Mouse (Mus musculus) embryo, embryonic 11.5 days (tissue): Measurements from ENCODE around the gene Rimbp3.
"Not testable (repeated sequence)": the region's sequence is repeated elsewhere in the genome, so short reads cannot be mapped to it uniquely, and the experiment has no call there.

ENCODE experiments used
- DNase-seq: peaks from one replicate; pipeline ENCODE4 v3.0.0-alpha.2; 2012; ENCODE audit warnings: low read depth, low spot score

The Rimbp3 gene

DNA sequence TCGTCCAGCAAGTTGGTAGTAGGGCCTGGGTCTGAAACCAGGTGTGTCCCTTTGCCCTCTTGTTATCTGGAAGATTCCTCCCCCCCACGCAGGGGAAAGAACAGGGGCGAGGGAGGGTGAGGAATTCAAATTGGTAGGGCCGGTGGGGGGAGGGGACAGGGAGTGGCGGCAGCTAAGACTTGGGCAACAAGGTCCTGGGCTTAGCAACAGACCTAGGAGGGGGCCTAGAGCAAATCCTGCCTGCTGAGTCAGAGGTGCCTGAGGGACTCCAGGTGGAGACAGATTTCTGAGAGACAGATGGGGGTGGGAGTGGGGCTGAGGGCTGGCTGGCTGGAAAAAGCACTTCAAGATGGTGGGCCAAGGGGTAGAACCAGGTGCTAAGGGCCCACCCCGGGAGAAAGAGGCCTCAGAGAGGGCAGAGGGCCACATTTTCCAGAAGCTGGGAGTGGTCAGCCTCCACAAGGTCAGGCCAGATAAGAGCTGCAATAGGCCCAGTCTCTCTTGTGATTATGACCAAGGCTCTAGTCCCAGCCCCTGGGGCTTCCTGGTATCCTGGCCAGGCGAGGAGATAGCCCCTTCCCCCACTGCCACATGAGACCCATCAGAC lies 11.8 kb downstream of the Rimbp3 start:
- no peak for DNase-seq

- peak; percentile 86 for DNase-seq
These were observed 13.8 kb downstream of the Rimbp3 start for GRCm38 (mm10) chr16:17222197-17222596.

DNA sequence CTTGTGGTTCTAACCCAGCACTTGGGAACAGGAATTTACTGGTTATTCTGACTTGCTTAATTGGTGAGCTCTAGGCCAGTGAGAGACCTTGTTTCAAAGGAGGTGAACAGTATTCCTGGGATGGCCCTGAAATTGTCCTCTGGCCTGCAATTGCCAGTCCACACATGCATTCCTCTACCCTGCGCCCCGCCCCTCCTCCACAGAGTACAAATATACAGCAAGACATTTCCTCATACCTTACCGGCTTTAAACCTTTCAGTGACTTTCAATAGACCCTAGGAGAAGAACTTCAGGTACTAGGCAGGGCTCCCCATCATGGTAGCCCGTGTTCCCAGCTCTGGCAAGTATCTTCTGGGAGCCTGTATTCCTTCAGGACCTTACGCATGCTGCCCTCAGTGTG lies 17.2 kb downstream of the Rimbp3 start:
- DNase-seq, result no peak

DNA sequence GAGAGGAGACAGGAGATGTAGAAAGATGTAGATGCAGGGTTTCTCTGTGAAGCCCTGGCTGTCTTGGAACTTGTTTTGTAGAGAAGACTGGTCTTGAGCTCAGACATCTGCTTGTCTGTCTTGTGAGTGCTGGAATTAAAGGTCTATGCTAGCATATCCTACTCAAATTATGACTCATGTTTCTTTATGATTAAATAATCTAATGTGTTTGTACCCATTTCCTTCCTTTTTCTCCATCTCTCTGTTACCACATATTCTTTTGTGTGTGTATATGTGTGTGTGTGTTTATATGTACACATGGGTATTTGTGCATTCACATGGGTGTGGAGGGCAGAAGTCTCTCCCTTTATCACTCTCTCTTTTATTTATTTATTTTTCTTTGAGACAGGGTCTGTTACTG lies 18.1 kb downstream of the Rimbp3 start:
- no peak for DNase-seq

DNA sequence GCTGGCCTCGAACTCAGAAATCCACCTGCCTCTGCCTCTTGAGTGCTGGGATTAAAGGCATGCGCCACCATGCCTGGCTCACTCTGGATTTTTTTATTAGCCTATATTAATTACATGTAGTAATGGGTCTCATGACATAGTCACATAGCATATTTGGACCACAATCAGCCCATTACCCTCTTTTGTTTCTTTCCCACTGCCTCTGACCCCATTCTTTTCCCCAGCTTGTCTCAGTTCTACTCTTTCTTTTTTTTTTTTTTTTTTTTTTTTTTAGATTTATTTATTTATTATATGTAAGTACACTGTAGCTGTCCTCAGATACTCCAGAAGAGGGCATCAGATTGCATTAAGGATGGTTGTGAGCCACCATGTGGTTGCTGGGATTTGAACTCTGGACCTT lies 23.1 kb downstream of the Rimbp3 start:
- DNase-seq, result not testable (repeated sequence)

- peak; percentile 96 for DNase-seq
These were observed 24.6 kb downstream of the Rimbp3 start, which contains the start of gene Hic2 for GRCm38 (mm10) chr16:17232794-17233701. Gene Hic2 (plus strand): TSS chr16:17233572.

DNA sequence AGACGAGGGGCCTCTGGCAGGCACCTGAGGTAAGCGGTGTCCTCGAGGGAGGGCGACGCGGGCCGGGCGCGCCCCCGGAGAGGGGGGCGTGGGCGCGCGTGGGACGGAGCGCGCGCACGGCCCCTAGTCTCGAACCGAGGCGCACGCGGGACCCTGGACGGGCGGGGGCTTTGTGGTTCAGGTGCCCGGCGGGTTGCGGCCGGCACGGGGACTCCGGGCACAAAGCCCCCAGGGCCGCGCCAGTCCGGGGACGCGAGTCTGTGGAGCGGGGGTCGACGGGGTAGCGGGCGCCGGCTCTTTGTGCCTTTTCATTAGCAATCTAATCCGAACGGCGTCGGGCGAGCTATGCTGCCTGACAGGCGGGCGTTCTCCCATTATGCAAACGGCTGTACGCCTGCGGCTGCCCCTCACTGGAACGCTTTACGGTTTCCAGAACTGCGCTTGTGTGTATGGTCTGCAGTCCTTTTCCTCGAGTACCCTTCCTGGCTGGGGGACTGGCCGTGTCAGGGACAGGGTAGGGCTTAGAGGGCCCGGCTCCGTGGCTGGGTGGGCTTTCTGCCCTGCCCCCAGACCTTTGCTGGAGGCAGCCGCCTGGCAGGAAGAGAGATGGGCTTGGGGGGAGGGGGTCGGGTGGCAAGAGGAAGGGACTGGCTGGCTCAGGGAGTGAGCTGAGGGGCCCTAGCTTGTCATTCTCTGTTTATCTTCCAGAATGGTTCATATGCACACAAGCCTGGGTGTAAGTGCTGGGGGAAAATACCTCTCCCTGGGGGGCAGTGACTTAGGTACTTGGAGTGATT lies 25.5 kb downstream of the Rimbp3 start:
- peak; percentile 46 for DNase-seq

- peak; percentile 16 for DNase-seq
These were observed 26.1 kb downstream of the Rimbp3 start for GRCm38 (mm10) chr16:17234499-17234895.

GRCm38 (mm10) chr16:17234916-17235665 lies 26.7 kb downstream of the Rimbp3 start:
- no peak for DNase-seq

- DNase-seq, result no peak
These were observed 29.2 kb downstream of the Rimbp3 start for GRCm38 (mm10) chr16:17237634-17238033.

DNA sequence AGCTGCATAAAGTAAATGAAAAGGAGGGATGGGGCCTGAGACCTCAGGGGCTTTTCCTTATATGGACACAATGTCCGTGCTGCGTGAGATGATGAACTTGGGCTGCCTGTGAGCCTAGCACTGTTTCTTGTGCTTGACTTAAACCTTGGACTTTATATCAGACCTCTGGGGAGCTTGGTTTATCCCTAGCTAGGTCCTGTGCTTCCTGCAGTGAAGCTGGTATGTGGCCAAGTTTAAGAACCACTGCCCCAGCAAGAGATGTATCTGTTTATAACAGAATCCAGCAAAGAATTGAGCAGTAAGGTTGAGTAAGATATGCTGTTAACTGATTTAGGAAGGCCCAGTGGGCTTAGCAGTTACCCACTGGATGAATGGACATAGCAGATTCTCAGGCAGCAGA lies 31.0 kb downstream of the Rimbp3 start:
- no peak for DNase-seq

- DNase-seq, result no peak
These were observed 35.3 kb downstream of the Rimbp3 start for GRCm38 (mm10) chr16:17243731-17244130.

GRCm38 (mm10) chr16:17244996-17245395 lies 36.6 kb downstream of the Rimbp3 start:
- no peak for DNase-seq

DNA sequence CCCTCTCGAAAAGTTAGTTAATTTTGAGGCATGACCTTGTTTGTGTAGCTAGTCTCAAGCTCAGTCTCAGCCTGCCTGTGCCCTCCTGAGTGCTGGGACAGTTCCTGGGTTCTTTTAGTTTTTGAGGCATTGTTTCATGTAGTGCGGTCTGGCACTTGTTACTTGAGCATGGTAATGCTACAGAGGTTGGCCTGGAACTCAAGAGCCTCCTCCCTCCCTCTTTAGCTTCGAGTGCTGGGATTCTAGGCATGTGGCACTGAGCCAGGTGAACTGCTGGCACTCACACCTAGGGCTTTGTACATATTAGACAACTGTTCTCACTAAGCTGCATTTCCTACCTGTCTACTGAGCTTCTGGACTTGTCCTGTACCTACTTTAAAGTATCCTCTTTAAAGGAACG lies 39.3 kb downstream of the Rimbp3 start:
- DNase-seq, result no peak

- no peak for DNase-seq
These were observed 40.7 kb downstream of the Rimbp3 start for GRCm38 (mm10) chr16:17249135-17249534.

DNA sequence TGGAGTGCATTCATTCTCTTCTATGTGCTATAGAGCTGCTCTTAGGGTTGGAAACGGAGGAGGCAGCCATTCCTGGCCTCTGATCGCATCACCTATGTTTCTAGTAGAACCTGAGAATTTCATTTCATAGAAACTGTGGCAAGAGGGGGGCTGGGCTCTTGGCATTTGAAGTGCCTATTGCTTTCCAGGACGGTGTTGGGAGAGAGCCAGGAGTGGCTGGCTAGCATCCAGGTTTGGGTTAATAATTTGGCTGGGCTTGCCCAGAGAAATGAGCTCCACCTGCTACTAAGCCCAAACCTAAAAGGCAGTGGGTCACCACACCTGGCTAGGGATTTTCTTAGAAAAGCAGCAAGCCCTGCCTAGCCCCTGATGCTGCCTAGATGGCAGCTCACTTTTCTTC lies 43.1 kb downstream of the Rimbp3 start:
- no peak for DNase-seq

- no peak for DNase-seq
These were observed 43.8 kb downstream of the Rimbp3 start for GRCm38 (mm10) chr16:17252086-17252726.

DNA sequence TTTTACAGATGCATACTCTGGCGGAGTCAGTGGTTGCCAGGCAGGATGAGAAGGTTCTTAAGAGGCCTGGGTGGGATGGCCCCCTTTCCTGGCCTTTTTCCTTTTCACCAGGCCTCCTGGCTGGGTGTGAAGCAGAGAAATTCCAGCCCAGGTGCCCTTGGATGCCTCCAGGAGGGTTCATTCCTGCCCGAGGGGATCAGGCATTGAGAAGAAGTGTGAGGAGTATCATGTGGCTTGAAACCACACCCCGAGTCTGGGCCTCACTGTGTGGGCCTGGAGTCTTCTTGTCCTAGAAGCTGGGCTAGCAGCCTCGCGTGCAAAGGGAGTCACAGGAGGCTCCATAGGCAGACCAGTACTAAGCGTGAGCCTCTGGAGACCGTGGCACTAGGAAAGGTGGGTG lies 44.4 kb downstream of the Rimbp3 start:
- no peak for DNase-seq

- no peak for DNase-seq
These were observed 45.7 kb downstream of the Rimbp3 start for GRCm38 (mm10) chr16:17254005-17254597.

- no peak for DNase-seq
These were observed 46.9 kb downstream of the Rimbp3 start for GRCm38 (mm10) chr16:17255270-17255669.
